Mouse (Mus musculus): ENCODE data around the gene Eci2.
"Not testable (repeated sequence)": the region's sequence is repeated elsewhere in the genome, so short reads cannot be mapped to it uniquely, and the experiment has no call there.

The Eci2 gene

DNA sequence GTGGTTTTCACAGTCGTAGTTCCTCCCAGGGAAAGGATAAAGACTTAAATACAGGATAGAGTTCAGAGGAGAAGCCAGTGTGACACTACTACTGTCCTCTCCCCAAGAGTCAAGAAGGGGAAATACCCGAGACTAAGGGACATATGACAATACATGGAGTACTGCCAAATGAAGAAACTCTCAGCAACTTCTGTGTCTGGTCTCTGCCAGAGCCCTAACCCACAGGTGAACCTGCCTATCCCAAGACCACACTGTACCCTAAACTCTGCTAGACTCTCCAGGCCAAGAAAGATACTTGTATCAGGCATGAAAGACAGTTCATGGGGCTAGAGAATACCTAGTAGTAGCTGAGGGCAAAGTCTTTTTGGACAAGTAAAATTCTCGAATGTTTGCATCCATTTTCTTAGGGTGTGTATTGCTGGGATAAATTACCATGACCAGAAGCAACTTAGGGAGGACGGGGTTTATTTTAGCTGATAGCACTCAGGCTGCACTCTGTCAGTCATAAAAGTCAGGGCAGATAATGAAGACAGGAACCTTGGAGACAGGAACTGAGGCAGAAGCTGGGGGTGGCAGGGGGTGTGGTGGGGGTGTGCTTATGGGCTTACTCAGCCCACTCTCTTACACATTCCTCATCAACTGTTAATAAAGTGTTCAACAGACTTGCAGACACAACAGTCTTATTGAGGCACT is 35.2 kb downstream of the Eci2 start:
- no peak for DNase-seq (ENCODE audit: low spot score in 2 of 2)

DNA sequence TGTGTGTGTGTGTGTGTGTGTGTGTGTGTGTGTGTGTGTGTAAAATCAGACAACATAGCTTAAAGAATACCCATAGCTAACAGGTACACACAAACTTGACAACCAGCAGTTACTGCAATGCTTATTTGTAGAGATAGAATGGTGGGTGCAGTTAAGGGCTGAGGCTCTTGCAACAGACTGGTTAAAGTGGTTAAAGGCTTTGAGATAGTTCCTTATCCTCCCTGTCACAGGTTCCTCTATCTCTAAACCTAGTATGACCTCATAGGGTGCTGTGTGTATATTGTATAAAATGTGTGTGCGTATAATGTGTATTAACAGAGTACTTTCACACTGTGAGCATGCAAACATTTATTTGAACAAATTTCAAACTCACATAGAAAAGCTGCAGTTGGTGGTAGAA is 43.4 kb downstream of the Eci2 start:
- DNase-seq (ENCODE audit: low spot score in 2 of 2), result not testable (repeated sequence)

DNA sequence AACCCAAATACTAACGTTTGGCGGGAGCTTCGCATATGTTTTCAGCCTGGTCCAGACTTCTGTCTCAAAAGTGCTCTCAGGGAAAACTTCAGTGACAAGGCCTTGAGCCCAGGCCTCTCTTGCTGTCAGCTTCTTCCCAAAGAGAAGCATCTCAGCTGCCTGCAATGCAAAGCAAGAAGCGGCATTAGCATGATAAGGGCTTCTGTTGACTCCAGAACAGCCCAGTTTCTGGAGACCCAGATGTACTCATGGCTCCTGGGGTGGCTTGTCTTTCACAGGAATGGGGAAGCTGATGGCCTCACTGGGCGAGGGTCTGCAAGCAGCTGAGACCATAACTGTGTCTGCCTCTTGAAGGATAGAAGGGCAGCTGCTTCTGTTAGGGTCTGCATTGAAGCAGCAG is 48.3 kb downstream of the Eci2 start:
- not testable (repeated sequence) for DNase-seq (ENCODE audit: low spot score in 2 of 2)

DNA sequence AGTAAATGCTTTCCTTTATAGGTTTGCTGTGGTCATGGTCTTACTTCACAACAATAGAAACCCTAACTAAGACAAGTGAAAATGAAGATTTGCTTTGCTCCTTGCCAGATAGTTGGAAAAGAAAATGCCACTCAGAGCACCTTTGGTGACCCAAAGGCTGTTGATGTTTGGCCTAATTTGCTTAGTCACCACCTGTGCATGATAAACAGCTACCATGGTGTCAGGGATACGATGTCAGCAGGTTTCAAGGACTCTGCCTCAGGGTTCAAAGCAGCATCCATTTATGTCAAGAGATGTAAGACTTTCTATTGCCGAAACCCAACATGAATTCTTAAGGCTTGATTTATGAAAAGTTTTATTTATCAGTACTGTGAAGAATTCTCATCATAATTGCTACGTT is 49.5 kb downstream of the Eci2 start:
- DNase-seq (ENCODE audit: low spot score in 2 of 2), result no peak

DNA sequence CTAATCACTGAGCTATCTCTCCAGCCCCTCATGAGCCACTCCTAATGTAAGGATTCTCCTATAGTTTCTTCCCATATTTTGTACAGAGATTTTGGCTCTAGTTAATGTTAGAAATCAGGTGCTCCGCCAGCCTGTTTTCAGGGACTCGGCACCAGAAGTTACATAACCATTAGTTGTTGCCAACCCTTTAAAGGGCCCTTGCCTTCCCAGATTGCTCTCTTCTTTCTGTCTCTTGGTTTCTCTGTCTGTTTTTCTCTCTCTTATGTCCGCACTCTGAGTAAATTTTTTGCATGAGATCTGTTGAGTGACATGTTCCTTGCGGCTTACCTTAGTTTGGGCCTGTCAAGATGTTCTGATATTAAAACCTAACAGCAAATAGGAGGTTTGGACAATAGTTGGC is 50.8 kb downstream of the Eci2 start:
- DNase-seq (ENCODE audit: low spot score in 2 of 2), result no peak

DNA sequence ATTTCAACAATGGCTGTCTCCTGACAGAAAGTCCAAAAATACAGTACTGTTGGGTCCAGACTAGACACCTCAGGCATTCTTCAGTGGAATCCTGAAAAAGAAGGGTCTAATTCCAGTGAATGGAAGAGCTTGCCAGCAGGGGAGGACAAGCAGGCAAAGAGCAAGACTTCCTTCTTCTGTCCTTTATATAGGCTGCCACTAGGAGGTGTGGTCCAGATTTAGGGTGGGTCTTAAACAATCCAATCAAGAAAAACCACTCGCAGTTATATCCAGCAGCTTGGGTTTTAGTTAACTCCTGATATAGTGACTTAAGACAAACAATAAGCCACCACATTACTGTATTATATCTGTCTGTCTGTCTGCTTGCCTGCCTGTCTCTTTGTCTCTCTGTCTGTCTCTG is 53.1 kb downstream of the Eci2 start:
- no peak for DNase-seq (ENCODE audit: low spot score in 2 of 2)

DNA sequence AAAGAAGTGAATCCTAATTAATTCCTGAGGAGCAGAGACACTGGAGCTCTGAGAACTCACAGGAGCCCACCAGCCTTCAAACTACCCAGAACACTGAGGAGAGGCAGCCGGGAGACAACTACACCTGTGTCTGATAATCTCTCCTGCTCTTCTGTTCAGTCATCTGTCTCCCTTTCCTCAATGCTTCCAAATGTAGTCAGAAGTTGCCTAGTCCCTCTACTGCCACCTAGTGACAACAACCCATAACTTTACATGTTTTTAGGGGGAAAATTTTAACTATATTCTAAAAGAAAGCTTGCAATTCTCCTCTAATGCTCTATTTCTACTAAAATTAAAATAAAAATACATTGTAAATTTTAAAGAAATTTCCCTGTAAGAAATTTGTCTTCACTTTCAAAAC is 53.7 kb downstream of the Eci2 start:
- DNase-seq (ENCODE audit: low spot score in 2 of 2), result no peak

DNA sequence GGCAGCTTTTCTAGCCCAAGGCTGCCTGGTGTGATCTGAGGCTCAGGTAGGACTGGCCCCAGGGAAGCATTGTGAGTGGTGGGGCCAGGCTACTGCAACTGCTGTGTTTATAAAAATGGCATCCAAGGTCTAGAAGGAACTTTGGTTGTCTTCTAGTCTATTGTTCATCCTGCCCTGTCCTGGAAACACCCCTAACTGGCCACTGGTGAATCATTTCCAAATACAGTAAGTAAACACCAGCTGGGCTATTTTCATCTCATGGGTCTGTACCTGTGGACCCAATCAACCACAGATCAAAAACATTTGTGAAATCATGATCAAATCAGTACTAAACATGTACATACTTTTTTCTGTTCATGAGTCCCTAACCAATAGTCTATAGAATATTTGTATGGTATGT is 54.4 kb downstream of the Eci2 start:
- DNase-seq (ENCODE audit: low spot score in 2 of 2), result not testable (repeated sequence)

DNA sequence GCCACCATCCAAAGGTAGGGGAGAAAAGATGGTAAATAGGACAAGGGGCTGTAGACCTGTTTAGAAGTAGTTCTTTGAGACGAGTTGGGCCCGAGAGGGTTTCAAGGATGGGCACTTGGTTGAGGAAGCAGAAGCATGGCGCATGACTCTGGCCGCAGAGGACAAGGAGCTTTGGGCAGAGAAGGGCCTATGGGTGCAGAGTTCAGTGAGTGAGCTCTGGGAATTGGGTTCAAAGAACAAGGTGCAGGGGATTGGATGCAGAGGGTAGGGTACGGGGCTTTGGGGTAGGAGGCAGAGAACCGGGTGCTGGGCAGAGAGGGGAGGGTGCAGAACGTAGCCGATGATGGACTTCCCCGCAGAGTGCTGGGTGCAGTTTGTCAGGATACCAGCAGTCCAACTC is 61.2 kb downstream of the Eci2 start:
- not testable (repeated sequence) for DNase-seq (ENCODE audit: low spot score in 2 of 2)

DNA sequence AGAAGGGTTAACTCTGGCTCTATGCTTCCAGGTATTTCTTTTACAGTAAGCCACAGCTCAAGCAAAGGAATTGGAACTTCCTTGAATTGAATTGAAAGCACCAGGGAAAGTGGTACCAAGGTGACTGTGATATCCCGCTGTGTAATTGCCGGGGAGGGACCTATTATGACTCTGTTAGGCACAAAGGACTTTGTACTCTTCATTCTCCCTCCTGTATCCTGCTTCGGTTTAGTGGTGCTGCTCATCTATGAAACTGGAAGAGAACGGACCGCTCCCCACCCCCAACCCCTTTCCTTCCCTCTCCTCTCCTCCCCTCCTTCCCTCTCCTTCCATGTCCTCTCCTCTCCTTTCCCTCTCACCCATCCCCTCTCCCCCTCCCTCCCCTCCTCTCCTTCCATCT is 62.0 kb downstream of the Eci2 start:
- DNase-seq (ENCODE audit: low spot score in 2 of 2), result no peak

DNA sequence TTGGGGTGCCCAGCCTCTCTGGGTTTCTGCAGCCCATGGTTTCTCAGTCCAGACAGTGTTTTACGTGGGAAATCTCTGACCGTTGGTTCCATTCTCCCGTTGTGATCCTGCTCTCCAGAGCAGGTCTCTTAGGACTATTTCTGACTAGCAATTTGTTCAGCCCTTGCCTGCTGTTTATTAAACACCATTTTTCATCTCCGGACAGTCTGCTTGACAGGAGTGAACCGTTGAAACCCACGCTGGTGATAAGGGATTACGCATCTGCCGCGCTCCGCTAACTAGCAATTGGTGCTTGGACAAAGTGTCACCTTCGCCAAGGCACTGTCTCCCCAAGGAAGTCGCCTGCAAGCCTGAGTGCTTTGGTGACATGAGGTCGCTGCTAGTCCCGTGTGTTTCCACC is 62.5 kb downstream of the Eci2 start:
- DNase-seq (ENCODE audit: low spot score in 2 of 2), result no peak

DNA sequence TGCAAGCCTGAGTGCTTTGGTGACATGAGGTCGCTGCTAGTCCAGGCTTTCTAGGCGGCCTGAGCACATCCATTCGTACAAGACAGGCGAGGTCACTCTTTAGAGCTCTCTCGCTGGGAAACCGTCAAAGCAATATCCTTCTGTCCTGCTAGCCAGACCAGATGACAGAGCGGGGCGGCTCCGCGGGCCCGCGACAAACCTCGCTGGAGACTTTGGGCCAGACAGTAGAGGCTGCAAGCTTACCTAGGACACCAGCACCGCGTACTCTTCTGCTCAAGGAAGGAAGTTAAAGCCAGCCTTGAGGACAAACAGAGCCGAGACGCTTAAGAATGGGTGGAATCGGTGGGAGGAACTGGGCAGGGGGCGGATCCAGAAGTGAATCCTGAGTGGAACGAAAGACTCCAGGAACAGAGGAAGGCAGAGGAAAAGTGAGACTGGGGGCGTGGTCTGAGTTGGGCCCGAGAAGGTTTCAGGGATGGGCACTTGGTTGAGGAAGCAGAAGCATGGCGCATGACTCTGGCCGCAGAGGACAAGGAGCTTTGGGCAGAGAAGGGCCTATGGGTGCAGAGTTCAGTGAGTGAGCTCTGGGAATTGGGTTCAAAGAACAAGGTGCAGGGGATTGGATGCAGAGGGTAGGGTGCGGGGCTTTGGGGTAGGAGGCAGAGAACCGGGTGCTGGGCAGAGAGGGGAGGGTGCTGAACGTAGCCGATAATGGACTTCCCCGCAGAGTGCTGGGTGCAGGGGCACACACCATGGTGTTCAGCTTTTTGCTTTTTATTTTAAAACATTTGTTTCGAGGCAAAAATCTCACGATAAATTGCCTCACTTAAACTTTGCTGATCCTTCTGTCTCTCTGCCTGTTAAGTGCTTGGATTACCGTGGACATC is 63.1 kb downstream of the Eci2 start, which contains the start of gene Eci3:
Gene Eci3 (minus strand): TSS at position 300 of the 887 bp plus-strand sequence.
- DNase-seq (ENCODE audit: low spot score in 2 of 2), result no peak

DNA sequence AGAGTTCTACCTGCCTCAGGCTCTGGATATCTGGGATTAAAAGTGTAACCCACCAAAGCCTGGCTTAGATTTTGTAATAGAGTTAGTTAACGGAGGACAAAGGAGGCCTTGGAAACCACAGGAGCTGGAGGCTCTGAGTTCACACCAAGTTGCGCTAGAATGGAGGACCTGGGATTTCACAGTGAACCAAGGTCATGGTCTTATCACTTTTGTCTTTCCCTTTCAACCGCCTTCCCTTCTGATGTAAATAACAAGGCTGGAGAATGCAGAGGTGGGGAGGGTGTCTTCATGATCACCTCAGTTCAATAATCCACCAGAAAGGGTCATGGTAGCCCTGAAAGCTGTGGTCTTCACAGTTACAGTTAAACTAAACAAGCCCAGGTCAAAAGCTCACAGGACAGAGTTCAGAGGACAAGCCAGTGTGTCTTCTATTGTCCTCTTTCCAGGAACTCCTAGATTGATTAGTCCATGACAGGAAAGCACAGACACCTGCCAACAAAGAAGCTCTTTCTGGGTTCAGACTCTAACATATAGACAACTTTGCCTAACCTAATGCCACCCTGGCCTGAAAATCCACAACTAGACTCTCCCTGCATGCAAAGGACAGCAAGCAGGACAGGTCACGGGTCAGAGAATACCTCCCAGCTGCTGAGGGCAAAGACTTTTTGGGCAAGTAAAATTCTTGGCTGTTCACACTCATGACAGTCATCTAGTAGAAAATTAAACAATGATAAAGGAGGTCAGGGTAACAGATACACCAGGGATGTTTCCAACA is 65.7 kb downstream of the Eci2 start:
- no peak for DNase-seq (ENCODE audit: low spot score in 2 of 2)

DNA sequence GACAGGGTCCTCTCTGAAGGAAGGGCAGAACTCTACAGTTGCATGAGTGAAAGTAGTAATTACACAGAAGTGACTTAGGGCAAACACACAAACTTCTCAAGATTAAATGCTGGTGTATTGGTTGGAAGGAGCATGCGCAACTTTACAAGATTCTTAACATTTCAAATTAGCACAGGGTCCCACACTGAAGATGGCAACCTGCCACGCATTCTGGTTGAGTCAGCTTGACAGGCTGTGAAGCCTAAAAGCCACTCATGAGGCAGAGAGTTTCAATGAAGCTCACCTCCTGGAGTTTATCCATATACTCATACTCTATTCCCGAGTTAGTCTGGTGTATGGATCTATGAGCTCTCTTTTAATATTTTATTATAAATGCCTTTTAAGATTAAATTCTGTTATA is 68.7 kb downstream of the Eci2 start:
- not testable (repeated sequence) for DNase-seq (ENCODE audit: low spot score in 2 of 2)

DNA sequence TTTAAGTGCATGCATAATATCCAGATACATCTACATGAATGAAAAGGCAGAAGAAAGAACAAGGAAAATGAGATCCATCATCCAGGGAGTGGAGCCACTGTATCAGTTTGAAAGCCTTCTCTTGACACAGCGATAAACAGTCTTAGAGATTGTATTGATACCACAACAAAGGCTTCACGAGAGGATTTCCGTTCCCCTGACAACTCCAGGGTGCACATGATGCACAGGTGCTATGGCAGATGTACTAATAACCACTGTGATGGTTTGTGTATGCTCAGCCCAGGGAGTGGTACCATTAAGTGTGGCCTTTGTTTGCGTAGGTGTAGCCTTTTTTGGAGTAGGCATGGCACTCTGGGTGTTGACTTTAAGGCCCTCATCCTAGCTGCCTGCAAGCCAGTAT is 70.0 kb downstream of the Eci2 start:
- no peak for DNase-seq (ENCODE audit: low spot score in 2 of 2)

DNA sequence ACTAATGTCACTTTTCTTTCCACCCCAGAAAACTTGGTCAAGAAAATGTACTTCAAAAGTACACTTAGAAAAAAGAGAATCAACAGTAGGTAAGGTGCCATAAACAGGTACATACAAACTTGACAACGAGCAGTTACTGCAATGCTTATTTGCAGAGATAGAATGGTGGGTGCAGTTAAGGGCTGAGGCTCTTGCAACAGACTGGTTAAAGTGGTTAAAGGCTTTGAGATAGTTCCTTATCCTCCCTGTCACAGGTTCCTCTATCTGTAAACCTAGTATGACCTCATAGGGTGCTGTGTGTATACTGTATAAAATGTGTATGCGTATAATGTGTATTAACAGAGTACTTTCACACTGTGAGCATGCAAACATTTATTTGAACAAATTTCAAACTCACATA is 75.5 kb downstream of the Eci2 start:
- not testable (repeated sequence) for DNase-seq (ENCODE audit: low spot score in 2 of 2)

DNA sequence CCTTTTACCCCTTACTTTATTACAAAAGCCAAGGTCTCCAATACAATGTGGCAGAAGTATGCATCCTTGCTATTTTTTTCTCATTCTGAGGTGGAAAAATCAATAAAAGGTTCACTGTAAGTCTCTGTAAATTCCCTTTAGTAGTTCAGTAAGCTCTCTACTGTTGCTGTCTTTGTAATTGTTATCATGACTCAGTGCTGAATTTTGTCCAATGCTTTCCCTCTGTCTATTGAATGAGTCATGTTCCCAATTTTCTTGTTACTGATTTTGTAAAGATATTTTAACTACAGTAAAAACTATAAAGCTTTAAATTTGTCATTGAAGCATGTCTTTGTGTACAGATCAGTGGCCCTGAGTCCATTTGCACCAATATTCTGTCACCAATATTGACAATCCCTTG is 84.5 kb downstream of the Eci2 start:
- DNase-seq (ENCODE audit: low spot score in 2 of 2), result no peak

DNA sequence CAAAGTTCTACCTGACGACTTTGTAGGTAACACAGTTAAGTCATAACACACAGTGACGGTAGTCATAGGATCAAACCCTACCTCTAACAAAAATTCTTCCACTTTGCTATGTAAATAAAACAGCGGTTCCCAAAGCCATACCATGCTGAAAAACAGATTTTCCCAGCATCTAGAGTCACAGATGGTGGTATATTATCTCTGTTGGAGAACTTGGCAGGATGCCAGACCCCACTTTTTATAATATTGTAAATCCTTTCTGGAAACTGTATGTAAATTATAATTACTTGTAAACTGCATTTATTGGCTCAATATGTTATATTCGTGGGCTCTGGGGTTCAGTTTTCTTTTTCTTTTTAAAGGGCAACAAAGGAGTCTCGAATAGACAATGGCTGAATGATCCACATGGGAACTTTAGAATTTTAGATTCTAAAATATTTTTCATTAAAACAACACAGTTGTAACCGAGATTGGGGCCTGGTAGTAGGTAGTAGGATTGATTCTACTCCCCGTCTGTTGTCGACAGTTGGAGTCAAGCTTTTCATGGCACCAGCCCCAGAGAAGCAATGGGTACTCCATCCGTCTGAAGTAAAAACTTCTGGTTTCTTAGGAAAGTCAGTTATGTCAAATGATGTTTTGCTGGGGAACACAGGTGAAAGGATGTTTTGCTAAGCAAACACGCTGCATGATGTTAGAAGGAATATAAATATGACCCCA is 91.8 kb downstream of the Eci2 start:
- no peak for DNase-seq (ENCODE audit: low spot score in 2 of 2)

Measured in spleen, postnatal 4 days (tissue).